Mouse (Mus musculus): ENCODE measurements at regions not wholly inside any gene's neighbourhood (a gene's known extent, or its start where the extent isn't known, plus 50 kb on each side); places are given as distances from the start of the nearest gene placed in this dataset.

GRCm38 (mm10) chr16:87295727-87296126, 58.3 kb upstream of the N6amt1 start:
- H3K4me1 ChIP-seq (replicated peaks; ENCODE audit: control insufficient read depth, insufficient read depth, low read length): no peaks in the 10 kb centered on the region
- no peak overlapping the region for H3K4me3 ChIP-seq (ENCODE audit: low read depth, low read length)
- 73% methylated on average over 5 of the region's 5 CpGs for WGBS
- DNase-seq (ENCODE audit: low spot score) (no peak), ATAC-seq (replicated peaks; ENCODE audit: low FRiP score, low TSS enrichment, low read depth) (no peak)
- no peaks in the 10 kb centered on the region for H3K9me3 ChIP-seq (ENCODE audit: control insufficient read depth, low read length)
- no peak overlapping the region for H3K9ac ChIP-seq (ENCODE audit: low read length)
- H3K36me3 ChIP-seq (ENCODE audit: control insufficient read depth, insufficient read depth, low read length): no peaks in the 10 kb centered on the region
- H3K27ac ChIP-seq (ENCODE audit: low read depth): no peak overlapping the region
- H3K27me3 ChIP-seq (replicated peaks; ENCODE audit: control insufficient read depth, insufficient read depth, low read length): no peaks in the 10 kb centered on the region
- H3K4me2 ChIP-seq (ENCODE audit: low read length): no peak overlapping the region

DNA sequence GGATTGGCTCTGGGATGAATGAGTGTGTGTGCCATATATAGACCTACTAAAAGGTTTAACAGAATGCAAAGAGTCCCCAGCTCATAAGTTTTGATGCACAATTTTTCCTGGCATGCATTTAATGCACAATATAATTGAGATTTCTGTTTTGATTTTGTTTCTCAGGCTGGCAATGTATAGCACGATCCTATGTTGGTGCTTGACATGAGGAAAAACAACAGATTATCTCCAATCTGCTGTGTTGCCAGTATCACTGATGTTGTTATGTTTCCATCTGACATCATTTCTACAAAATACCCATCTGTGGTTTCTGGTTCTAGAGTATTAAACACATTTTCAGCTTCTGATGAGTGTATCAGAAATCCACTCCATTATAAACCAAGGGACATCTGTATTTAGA, 61.2 kb upstream of the N6amt1 start:
- Histone ChIP-seq H3K36me3 (ENCODE audit: control insufficient read depth, insufficient read depth, low read length) (no peaks in the 10 kb centered on the region), H3K9me3 (ENCODE audit: control insufficient read depth, low read length) (no peaks in the 10 kb centered on the region), H3K27ac (ENCODE audit: low read depth) (no peak overlapping the region), H3K4me1 (replicated peaks; ENCODE audit: control insufficient read depth, insufficient read depth, low read length) (no peaks in the 10 kb centered on the region), H3K27me3 (replicated peaks; ENCODE audit: control insufficient read depth, insufficient read depth, low read length) (no peaks in the 10 kb centered on the region), H3K4me3 (ENCODE audit: low read depth, low read length) (no peak overlapping the region), H3K4me2 (ENCODE audit: low read length) (no peak overlapping the region), H3K9ac (ENCODE audit: low read length) (no peak overlapping the region)
- WGBS: 87% methylated on average over 1 of the region's 1 CpGs
- no peak for DNase-seq (ENCODE audit: low spot score)
- ATAC-seq (replicated peaks; ENCODE audit: low FRiP score, low TSS enrichment, low read depth): no peak

- DNase-seq (ENCODE audit: low spot score) (no peak), ATAC-seq (replicated peaks; ENCODE audit: low FRiP score, low TSS enrichment, low read depth) (no peak)
- 79% methylated on average over 2 of the region's 2 CpGs for WGBS
- no peaks in the 10 kb centered on the region for H3K36me3 ChIP-seq (ENCODE audit: control insufficient read depth, insufficient read depth, low read length)
- H3K9me3 ChIP-seq (ENCODE audit: control insufficient read depth, low read length): no peaks in the 10 kb centered on the region
- no peaks in the 10 kb centered on the region for H3K4me1 ChIP-seq (replicated peaks; ENCODE audit: control insufficient read depth, insufficient read depth, low read length)
- no peak overlapping the region for H3K4me2 ChIP-seq (ENCODE audit: low read length)
- no peak overlapping the region for H3K9ac ChIP-seq (ENCODE audit: low read length)
- H3K27ac ChIP-seq (ENCODE audit: low read depth): no peak overlapping the region
- H3K4me3 ChIP-seq (ENCODE audit: low read depth, low read length): no peak overlapping the region
- no peaks in the 10 kb centered on the region for H3K27me3 ChIP-seq (replicated peaks; ENCODE audit: control insufficient read depth, insufficient read depth, low read length)
Measured at GRCm38 (mm10) chr16:87291716-87292115, 62.3 kb upstream of the N6amt1 start.

GRCm38 (mm10) chr16:87285639-87286038, 68.3 kb upstream of the N6amt1 start:
- Histone ChIP-seq H3K9me3 (ENCODE audit: control insufficient read depth, low read length) (no peaks in the 10 kb centered on the region), H3K4me3 (ENCODE audit: low read depth, low read length) (no peak overlapping the region), H3K27me3 (replicated peaks; ENCODE audit: control insufficient read depth, insufficient read depth, low read length) (no peaks in the 10 kb centered on the region), H3K4me1 (replicated peaks; ENCODE audit: control insufficient read depth, insufficient read depth, low read length) (no peaks in the 10 kb centered on the region), H3K4me2 (ENCODE audit: low read length) (no peak overlapping the region), H3K27ac (ENCODE audit: low read depth) (no peak overlapping the region), H3K9ac (ENCODE audit: low read length) (no peak overlapping the region), H3K36me3 (ENCODE audit: control insufficient read depth, insufficient read depth, low read length) (no peaks in the 10 kb centered on the region)
- ATAC-seq (replicated peaks; ENCODE audit: low FRiP score, low TSS enrichment, low read depth) (no peak), DNase-seq (ENCODE audit: low spot score) (no peak)
- WGBS: 73% methylated on average over 2 of the region's 2 CpGs

DNA sequence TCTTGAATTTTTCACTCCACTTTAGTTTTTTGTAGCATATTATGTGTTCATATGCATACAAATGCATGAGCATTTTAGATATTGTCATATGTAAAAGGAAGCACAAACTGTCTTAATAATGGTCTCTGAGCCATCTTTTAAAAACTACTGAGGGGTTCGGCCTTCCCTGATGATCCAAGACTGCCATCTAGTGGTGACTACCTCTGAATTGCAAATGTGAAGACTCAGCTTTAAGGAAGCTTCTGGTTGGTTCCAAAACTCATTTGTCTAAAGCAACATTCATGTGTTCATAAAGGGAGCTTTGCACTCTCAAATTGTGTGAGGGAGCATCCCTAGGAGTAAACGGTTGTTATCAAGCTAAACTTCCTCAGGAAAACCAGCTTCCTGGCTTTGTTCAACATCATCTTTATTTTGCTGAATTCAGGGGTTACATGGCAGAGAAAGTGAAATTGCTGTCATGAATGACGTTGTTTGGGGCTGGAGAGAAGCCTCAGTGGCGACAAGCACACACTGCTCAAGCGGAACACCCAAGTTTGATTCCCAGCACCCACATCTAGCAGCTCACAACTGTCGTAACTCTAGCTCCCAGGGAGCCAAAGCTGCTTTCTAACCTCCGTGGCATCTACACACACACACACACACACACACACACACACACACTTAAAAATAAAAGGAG, 69.0 kb upstream of the N6amt1 start:
- H3K36me3 ChIP-seq (ENCODE audit: control insufficient read depth, insufficient read depth, low read length): no peaks in the 10 kb centered on the region
- H3K9ac ChIP-seq (ENCODE audit: low read length): no peak overlapping the region
- H3K4me2 ChIP-seq (ENCODE audit: low read length): no peak overlapping the region
- H3K4me1 ChIP-seq (replicated peaks; ENCODE audit: control insufficient read depth, insufficient read depth, low read length): no peaks in the 10 kb centered on the region
- DNase-seq (ENCODE audit: low spot score) (no peak), ATAC-seq (replicated peaks; ENCODE audit: low FRiP score, low TSS enrichment, low read depth) (no peak)
- no peaks in the 10 kb centered on the region for H3K27me3 ChIP-seq (replicated peaks; ENCODE audit: control insufficient read depth, insufficient read depth, low read length)
- no peak overlapping the region for H3K4me3 ChIP-seq (ENCODE audit: low read depth, low read length)
- 58% methylated on average over 7 of the region's 7 CpGs for WGBS
- no peak overlapping the region for H3K27ac ChIP-seq (ENCODE audit: low read depth)
- no peaks in the 10 kb centered on the region for H3K9me3 ChIP-seq (ENCODE audit: control insufficient read depth, low read length)

- Histone ChIP-seq H3K4me1 (replicated peaks; ENCODE audit: control insufficient read depth, insufficient read depth, low read length) (no peaks in the 10 kb centered on the region), H3K27me3 (replicated peaks; ENCODE audit: control insufficient read depth, insufficient read depth, low read length) (no peaks in the 10 kb centered on the region), H3K9ac (ENCODE audit: low read length) (no peak overlapping the region), H3K4me2 (ENCODE audit: low read length) (no peak overlapping the region), H3K27ac (ENCODE audit: low read depth) (no peak overlapping the region), H3K9me3 (ENCODE audit: control insufficient read depth, low read length) (no peaks in the 10 kb centered on the region), H3K4me3 (ENCODE audit: low read depth, low read length) (no peak overlapping the region), H3K36me3 (ENCODE audit: control insufficient read depth, insufficient read depth, low read length) (no peaks in the 10 kb centered on the region)
- no peak for ATAC-seq (replicated peaks; ENCODE audit: low FRiP score, low TSS enrichment, low read depth)
- 71% methylated on average over 1 of the region's 1 CpGs for WGBS
- DNase-seq (ENCODE audit: low spot score): no peak
Measured at GRCm38 (mm10) chr16:87278518-87278917, 75.5 kb upstream of the N6amt1 start.

DNA sequence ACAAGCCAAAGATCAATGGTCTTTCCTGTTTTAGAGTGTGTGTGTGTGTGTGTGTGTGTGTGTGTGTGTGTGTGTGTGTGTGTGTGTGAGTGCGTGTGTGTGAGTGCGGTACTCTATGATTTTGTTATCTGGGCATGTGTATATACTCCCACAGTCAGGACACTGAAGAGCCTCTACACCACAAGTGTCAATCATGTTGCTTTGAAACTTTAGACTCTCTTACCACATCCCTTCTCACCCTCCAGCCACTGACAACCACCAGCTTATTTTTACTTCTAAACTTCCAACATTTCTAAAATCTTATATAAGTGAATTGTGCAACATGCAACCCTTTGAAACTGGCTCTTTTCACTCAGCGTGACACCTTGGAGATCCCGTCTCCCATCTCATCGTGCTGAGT, 81.6 kb upstream of the N6amt1 start:
- WGBS: 90% methylated on average over 5 of the region's 5 CpGs
- no peak overlapping the region for H3K9ac ChIP-seq (ENCODE audit: low read length)
- H3K9me3 ChIP-seq (ENCODE audit: control insufficient read depth, low read length): no peaks in the 10 kb centered on the region
- DNase-seq (ENCODE audit: low spot score) (no peak), ATAC-seq (replicated peaks; ENCODE audit: low FRiP score, low TSS enrichment, low read depth) (no peak)
- H3K4me1 ChIP-seq (replicated peaks; ENCODE audit: control insufficient read depth, insufficient read depth, low read length): no peaks in the 10 kb centered on the region
- H3K4me3 ChIP-seq (ENCODE audit: low read depth, low read length): no peak overlapping the region
- no peak overlapping the region for H3K4me2 ChIP-seq (ENCODE audit: low read length)
- no peaks in the 10 kb centered on the region for H3K36me3 ChIP-seq (ENCODE audit: control insufficient read depth, insufficient read depth, low read length)
- no peaks in the 10 kb centered on the region for H3K27me3 ChIP-seq (replicated peaks; ENCODE audit: control insufficient read depth, insufficient read depth, low read length)
- no peak overlapping the region for H3K27ac ChIP-seq (ENCODE audit: low read depth)

DNA sequence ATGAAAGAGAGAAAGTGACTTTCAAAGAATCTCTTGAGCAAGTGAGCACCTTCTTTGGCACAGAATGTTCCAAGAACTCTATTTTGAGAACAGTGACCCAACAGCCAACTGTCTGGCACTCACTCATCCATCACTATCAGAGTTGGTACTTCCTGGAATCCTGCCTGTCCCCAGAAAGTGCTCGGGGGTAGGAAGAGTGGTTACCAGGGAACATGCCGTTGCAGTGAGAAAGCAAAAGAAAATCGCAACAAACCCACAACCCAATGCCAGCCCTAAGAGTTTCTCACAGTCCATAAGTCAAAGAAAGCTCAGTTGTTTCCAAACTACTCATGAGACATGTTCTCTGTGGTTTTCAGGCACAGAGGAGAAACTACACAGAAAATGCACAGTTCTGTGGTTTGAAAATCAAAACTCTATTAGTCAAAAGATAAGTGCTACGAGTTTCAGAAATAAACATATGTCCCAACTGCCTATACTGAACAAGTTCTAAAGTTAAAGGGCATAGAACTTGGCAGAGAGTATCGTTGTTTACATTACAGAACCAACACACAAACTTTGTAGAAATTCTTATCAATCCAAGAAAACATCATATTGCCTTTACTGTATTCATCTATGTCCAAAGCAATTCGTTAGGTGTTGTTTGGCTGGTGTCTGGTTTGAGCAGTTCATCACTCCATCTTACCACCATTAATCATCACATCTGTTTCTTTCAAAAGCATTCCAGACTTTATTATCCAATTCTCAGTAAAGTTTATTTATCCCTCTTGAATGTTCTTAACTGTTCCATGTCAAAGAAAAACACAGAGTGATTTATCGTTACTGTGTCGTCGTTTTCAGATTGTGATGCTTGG, 85.8 kb upstream of the N6amt1 start:
- 66% methylated on average over 9 of the region's 9 CpGs for WGBS
- no peak overlapping the region for H3K27ac ChIP-seq (ENCODE audit: low read depth)
- no peak overlapping the region for H3K9ac ChIP-seq (ENCODE audit: low read length)
- H3K4me1 ChIP-seq (replicated peaks; ENCODE audit: control insufficient read depth, insufficient read depth, low read length): 0 out of 2 replicates have a peak, but pooled peaks cover 2% of the 10 kb centered on the region
- no peak for ATAC-seq (replicated peaks; ENCODE audit: low FRiP score, low TSS enrichment, low read depth)
- no peaks in the 10 kb centered on the region for H3K27me3 ChIP-seq (replicated peaks; ENCODE audit: control insufficient read depth, insufficient read depth, low read length)
- no peak overlapping the region for H3K4me2 ChIP-seq (ENCODE audit: low read length)
- no peaks in the 10 kb centered on the region for H3K36me3 ChIP-seq (ENCODE audit: control insufficient read depth, insufficient read depth, low read length)
- no peaks in the 10 kb centered on the region for H3K9me3 ChIP-seq (ENCODE audit: control insufficient read depth, low read length)
- no peak for DNase-seq (ENCODE audit: low spot score)
- H3K4me3 ChIP-seq (ENCODE audit: low read depth, low read length): no peak overlapping the region

- Histone ChIP-seq H3K9me3 (ENCODE audit: control insufficient read depth, low read length) (no peaks in the 10 kb centered on the region), H3K4me2 (ENCODE audit: low read length) (no peak overlapping the region), H3K27me3 (replicated peaks; ENCODE audit: control insufficient read depth, insufficient read depth, low read length) (no peaks in the 10 kb centered on the region), H3K36me3 (ENCODE audit: control insufficient read depth, insufficient read depth, low read length) (no peaks in the 10 kb centered on the region), H3K4me1 (replicated peaks; ENCODE audit: control insufficient read depth, insufficient read depth, low read length) (0 out of 2 replicates have a peak, but pooled peaks cover 2% of the 10 kb centered on the region), H3K4me3 (ENCODE audit: low read depth, low read length) (no peak overlapping the region), H3K27ac (ENCODE audit: low read depth) (no peak overlapping the region), H3K9ac (ENCODE audit: low read length) (no peak overlapping the region)
- DNase-seq (ENCODE audit: low spot score): no peak
- 82% methylated on average over 4 of the region's 4 CpGs for WGBS
- ATAC-seq (replicated peaks; ENCODE audit: low FRiP score, low TSS enrichment, low read depth): no peak
Measured at GRCm38 (mm10) chr16:87267517-87267916, 86.5 kb upstream of the N6amt1 start.

Data from intestine, embryonic 14.5 days (tissue).